Mouse (Mus musculus): ENCODE measurements around the gene Slc6a11.
A peak's percentile ranks its signal among the peaks of the same experiment; 100 is the strongest.

The Slc6a11 gene

GRCm38 (mm10) chr6:114182366-114183179 lies 51.5 kb downstream of the Slc6a11 start:
- DNase-seq, result no peak

- no peak for DNase-seq
Measured at GRCm38 (mm10) chr6:114187121-114187520, 56.1 kb downstream of the Slc6a11 start.

- no peak for DNase-seq
Measured at GRCm38 (mm10) chr6:114188869-114189268, 57.8 kb downstream of the Slc6a11 start.

DNA sequence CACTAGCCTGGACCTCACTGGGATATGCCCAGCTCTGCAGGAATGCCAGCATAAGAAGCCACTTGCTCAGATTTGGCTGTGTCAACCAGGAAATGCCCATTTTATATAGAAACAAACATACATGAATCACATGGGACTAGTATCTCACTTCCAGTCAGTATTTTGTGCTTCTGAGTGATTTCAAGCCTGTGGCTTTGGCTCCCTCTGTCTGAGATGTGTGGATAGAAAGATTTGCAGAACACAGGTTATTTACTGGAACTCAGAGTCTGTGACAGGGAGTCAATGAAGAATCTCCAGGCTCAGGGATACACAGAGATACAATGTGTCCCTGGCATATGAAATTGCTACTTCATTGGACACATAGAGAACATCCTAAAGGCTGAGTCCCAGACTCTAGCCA lies 65.0 kb downstream of the Slc6a11 start:
- no peak for DNase-seq

DNA sequence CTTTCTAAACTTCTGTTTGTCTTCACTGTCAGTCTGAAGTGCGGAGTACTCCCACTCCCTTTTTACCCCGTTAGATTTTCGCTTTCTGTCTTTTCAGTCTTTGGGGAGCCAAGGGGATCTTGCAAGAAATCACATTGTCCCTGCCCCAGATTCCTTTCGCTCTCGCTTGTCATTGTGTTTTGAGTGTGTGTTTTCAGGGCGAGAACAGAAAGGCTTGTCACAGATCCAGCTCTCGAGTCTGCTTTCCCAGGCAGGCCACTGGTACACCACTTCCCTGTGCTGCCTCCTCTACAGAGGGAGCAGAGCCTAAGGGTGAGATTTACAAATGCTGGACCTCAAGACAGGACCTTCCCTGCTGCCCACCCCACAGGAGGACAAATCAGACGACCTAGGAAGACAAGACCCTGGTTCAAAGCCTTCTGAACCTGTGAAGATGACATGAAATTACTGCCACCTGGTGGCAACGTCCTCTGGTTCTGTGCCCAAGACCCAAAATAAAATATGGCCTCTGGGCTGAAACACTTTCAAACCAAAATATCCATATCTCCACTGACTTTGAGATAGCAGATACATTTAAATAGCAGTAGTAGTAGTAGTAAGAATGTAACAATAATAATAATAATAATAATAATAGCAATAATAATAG lies 68.3 kb downstream of the Slc6a11 start:
- no peak for DNase-seq

DNA sequence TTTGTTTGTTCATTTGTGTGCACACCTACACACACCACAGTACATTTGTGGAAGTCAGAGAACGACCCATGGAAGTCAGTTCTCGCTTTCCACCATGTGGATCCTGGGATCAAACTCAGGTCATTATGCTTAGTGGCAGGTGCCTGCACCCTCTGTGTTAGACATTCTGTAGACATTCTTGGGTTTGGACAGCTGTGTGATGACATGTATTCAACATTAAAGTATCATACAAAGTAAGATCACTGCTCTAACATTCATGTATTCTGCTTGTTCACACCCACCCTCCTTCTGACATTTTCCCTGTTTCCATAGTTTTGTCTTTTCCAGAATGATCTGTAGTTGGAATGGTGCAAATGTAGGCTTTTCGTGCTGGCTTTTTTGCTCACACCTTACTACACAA lies 73.5 kb downstream of the Slc6a11 start:
- DNase-seq, result no peak

- DNase-seq, result no peak
Measured at GRCm38 (mm10) chr6:114208296-114208695, 77.3 kb downstream of the Slc6a11 start.

GRCm38 (mm10) chr6:114214393-114214792 lies 83.4 kb downstream of the Slc6a11 start:
- no peak for DNase-seq

DNA sequence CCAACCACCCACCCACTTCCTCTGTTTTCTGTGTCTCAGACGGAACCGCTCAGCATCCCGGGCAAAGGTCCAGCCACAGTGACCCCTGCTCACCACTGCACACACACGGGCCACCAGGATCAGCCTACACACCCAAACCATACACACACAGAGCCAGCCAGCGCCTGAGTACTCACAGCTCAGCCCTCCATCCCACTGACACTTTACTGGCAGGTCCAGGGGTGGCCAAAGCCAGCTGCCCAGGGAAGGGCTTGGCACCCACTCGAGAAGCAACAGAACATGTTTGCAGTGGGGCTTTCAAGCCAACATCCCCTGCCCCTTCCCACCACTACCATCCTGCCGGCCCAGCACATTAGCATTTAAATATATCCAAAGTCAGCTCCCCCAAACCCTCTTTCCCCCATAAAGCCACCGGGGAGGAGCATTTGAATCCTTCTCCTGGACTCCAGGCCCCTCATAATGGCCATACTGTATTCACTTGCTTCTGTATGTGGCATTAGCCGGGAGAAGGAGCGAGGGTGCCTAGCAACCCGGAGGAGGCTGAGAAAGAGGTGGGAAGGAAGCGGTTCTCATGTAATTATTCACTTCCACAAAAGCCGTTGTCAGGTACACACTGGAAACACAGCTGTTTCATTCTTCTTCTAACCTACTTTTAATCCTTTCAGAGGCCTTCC lies 85.8 kb downstream of the Slc6a11 start:
- DNase-seq, result no peak

GRCm38 (mm10) chr6:114224399-114224798 lies 93.4 kb downstream of the Slc6a11 start:
- DNase-seq, result no peak

DNA sequence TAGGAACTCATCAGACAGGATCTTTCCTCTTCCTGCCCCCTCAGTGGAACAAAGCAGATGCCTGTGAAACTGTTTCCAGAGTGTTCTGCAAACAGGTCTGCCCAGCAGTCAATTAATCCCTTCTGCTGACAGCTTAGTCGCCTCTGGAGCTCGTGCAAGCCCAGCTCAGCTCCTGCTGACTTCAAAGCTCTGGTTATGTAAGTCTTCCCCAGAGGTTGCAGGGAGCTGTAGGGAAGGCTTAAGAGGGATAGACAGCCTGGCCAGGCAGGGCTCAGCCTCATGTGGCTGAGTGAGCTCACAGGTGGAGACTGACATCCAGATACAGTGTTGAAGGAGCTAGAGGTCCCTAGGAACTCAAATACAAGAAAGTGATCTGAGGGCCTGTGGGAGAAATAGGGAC lies 96.3 kb downstream of the Slc6a11 start:
- no peak for DNase-seq

GRCm38 (mm10) chr6:114228196-114228595 lies 97.2 kb downstream of the Slc6a11 start:
- no peak for DNase-seq

GRCm38 (mm10) chr6:114238892-114239644 lies 108.0 kb downstream of the Slc6a11 start:
- DNase-seq, result no peak

DNA sequence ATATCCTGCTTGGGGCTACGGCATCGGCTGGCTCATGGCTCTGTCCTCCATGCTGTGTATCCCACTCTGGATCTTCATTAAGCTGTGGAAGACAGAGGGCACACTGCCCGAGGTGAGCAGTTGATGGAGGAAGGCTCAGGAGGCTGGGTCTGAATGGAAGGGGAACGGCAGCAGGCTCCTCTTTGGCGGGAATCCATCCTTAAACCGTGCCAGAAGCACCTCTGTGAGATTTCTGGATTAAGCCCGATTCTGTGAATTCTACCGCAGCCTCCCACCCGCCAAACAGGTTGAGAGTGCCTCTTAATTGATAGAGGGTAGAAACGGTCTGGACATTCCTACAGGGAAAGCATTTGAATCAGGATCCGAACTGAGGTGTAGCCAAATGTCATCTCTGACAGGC lies 114.6 kb downstream of the Slc6a11 start:
- no peak for DNase-seq

DNA sequence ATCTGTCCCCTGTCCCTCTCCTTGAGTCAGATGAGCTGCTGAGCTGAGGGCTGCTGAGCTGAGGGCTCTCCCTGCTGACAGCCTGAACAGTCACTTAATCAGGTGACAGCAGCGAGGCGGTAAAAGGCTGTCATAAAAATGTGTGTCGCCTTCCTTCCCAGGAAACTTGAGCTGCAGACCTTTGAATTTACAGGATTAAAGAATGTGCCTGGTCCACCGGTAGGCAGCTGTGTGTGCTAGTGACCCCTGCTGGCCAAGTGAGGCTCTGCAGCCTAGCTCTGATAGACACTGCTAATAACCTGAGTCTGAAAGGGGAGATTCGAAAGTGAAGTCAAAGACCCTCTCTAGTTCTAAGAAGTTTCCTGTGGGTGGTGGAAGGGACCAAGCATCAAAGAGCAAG lies 119.3 kb downstream of the Slc6a11 start:
- DNase-seq, result peak; percentile 73

- DNase-seq, result no peak
Measured at GRCm38 (mm10) chr6:114254927-114255326, 123.9 kb downstream of the Slc6a11 start.

GRCm38 (mm10) chr6:114257762-114258361 lies 126.8 kb downstream of the Slc6a11 start:
- DNase-seq, result no peak

DNA sequence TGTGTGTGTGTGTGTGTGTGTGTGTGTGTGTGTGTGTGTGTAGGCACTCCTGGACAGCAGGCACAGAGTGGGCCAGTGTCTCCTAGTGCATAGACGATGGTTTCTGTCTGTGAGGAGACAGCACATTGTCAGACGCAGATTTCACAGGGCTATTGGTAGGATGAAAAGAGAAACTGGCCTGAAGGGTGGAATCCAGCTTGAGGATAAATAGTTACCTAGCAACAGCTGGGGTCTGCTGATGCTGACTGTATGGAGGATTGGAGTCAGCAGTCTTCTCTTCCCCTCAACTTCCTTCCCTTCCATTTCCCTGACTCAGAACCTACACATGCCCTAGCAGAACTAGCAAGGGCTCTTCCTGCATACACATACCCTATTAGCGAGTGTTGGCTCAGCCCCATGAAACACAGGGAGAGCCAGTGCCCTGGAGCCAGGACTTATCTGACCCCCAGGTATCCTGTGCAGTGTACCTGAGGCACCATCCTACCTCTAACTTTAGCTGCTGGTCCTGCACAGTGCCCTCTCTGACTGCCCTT lies 127.7 kb downstream of the Slc6a11 start:
- no peak for DNase-seq

DNA sequence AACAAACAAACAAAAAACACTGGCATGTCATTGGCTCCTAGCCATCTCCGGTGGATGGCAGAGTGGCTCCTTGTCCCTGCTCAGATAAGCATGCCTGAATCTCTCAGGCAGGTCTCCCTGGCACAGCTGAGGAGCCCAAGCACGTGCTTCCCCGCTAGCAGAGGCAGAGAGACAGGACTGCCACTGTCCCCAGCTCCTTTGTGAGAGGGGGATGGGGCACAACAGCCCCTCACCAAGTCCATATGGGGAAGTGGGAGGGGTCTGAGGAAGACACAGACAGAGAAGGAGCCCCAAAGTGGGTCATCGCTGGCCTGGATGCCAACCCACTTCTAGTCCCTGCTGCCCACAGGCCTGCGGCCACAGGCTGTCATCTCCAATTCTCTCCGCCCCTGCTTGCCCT lies 130.6 kb downstream of the Slc6a11 start:
- no peak for DNase-seq

DNA sequence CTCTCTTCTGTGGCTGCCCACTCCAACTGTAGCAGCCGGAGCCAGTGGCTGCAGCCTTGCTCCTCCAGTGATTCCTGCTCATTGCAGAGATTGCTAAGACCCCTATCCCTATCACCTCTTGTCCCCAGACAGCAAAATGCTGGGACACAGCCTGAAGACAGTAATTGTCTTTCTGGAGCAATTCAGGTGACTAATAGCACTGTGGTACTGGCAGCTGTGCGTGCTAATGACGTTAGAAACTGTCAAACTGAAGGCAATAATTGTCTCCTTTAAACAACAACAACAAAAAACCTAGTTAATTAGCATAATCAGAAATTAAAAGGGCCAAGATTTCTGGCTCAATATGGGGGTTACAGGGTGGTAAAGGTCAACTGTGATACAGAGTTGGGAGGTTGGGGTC lies 133.0 kb downstream of the Slc6a11 start:
- no peak for DNase-seq

DNA sequence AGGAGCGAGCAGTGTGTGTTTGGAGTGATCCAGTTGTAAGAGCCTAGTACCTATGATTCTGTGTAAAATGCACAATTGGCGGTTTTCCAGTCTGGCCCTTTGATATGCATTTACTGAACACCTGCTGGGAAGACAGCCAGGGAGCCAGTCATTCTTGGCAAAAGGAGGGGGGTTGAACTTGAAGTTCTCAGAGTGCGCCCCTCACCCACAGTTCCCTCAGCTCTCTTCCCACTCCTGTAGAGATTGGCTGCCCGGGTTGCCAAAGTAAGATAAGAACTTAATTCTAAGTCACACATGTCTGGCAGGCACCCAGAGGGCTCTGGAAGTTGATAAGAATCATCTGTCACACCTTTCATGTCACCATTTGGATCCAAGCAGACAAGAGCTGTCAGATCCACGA lies 133.4 kb downstream of the Slc6a11 start:
- DNase-seq, result no peak

DNA sequence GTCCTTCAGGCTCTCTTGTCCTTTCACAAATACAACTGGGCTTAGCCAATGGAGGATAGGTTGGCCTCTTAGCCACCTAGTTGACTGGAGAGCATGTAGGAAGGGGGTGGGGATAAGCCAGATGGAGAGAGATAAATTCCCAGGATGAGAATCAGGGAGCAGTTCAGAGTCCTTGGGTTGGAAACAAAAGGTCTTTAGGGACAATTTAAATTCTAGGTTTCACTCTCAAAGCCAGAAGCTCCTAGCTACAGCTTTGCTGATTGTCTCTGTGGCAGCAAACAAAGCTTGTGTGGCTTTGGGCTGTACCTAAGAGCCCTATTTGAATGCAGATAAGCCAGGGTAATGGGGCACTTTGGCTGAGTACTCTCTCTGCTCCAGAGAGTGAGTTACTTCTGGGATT lies 135.2 kb downstream of the Slc6a11 start:
- no peak for DNase-seq

GRCm38 (mm10) chr6:114267979-114268378 lies 136.9 kb downstream of the Slc6a11 start:
- no peak for DNase-seq
